Mouse (Mus musculus) spleen, adult 2 months (tissue): Measurements from ENCODE around the gene Xrcc6. TPM values are rescaled to one million over a fixed set of nuclear protein-coding genes. Genes with fewer than 3 reads are reported as not detected.

Experiments
- DNase-seq, 2 experiments: peaks; one replicate each; pipeline versions ENCODE4 v3.0.0 to v3.0.0-alpha.2; 2012 to 2021; ENCODE audit warnings: low spot score in 2 of 2, low read depth in 1 of 2
- H3K27ac ChIP-seq: fragments of 200-500 bp; 2 replicates; pipeline ENCODE4 v1.5.1; 2012; ENCODE audit warnings: low read length, inconsistent platforms; ENCODE audit not compliant: insufficient read depth
- H3K27me3 ChIP-seq: fragments of 200-500 bp; 2 replicates; pipeline ENCODE4 v1.6.1; 2012; ENCODE audit warnings: mild to moderate bottlenecking, moderate library complexity, low read length, inconsistent platforms; ENCODE audit not compliant: control insufficient read depth, insufficient read depth
- H3K36me3 ChIP-seq: fragments of 200-500 bp; 2 replicates; pipeline ENCODE4 v1.6.1; 2012; ENCODE audit warnings: mild to moderate bottlenecking, low read length, inconsistent platforms; ENCODE audit not compliant: control insufficient read depth, insufficient read depth
- H3K4me1 ChIP-seq: fragments of 200-500 bp; 2 replicates; pipeline ENCODE4 v1.6.1; 2011; ENCODE audit warnings: inconsistent platforms; ENCODE audit not compliant: control insufficient read depth, insufficient read depth, insufficient read length
- H3K4me3 ChIP-seq: fragments of 200-500 bp; 2 replicates; pipeline ENCODE4 v1.5.1; 2011; ENCODE audit warnings: mild to moderate bottlenecking, inconsistent platforms; ENCODE audit not compliant: insufficient read depth, insufficient read length; ENCODE audit errors: extremely low read depth
- CTCF ChIP-seq: fragments of 200-500 bp; IDR thresholded peaks from 2 replicates; pipeline ENCODE4 v1.5.1; 2011; ENCODE audit warnings: mild to moderate bottlenecking, inconsistent platforms; ENCODE audit not compliant: insufficient read depth, insufficient read length, insufficient replicate concordance; ENCODE audit errors: extremely low read depth
- POLR2A ChIP-seq: fragments of 200-500 bp; IDR thresholded peaks from 2 replicates; pipeline ENCODE4 v1.6.1; 2011; ENCODE audit warnings: low read depth, low read length, inconsistent platforms
- WGBS: fragments of 180-500 bp; shearing (Covaris S2); methylation state at CpG from one replicate; pipeline ENCODE4 v1.1.7; 2018; 5-methylcytosine and 5-hydroxymethylcytosine counted together
- polyA plus RNA-seq: library from polyadenylated mRNA; depleted of rRNA; stranded (reverse); fragments of >200 nt; gene quantifications from 2 replicates; pipeline ENCODE4 v1.2.3, GENCODE M21; 2012

Xrcc6 gene
- polyA plus RNA-seq, 1 experiment = 11.8 TPM

DNA sequence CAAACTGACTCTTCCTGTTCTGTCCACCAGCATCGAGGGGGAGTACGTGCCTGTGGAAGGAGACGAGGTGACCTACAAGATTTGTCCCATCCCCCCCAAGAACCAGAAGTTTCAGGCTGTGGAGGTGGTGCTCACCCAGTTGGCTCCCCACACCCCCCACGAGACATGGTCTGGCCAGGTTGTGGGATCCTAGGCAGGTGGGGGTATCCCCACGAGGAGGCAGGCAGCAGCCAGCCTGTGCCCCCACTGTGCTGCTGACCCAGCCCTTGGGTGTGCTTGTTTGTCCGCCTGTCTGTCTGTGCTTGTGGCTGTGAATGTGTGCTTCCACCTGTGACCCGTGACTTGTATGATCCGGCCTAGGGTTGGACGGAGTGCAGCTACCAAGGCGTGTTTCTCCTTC, 38.6 kb upstream of the Xrcc6 start:
- no peak for DNase-seq
- peaks cover 2% of the 10 kb centered on the region; the same call in 1 of the 2 replicates for H3K36me3 ChIP-seq
- no peaks in the 10 kb centered on the region for H3K27me3 ChIP-seq
- no peak overlapping the region for H3K4me3 ChIP-seq
- WGBS = 71% methylated on average over 10 of the region's 10 CpGs
- no peak for TF ChIP-seq POLR2A
- TF ChIP-seq CTCF = no peak
- H3K4me1 ChIP-seq = no peaks in the 10 kb centered on the region
- H3K27ac ChIP-seq = no peak overlapping the region

- 90% methylated on average over 11 of the region's 11 CpGs for WGBS
- DNase-seq = no peak
- Histone ChIP-seq H3K4me1 (no peaks in the 10 kb centered on the region), H3K27me3 (no peaks in the 10 kb centered on the region), H3K36me3 (peaks cover 2% of the 10 kb centered on the region; the same call in 1 of the 2 replicates), H3K27ac (no peak overlapping the region), H3K4me3 (no peak overlapping the region)
- no peak for TF ChIP-seq CTCF
- TF ChIP-seq POLR2A = no peak
Measured at GRCm38 (mm10) chr15:81949476-81950131, 38.0 kb upstream of the Xrcc6 start.

DNA sequence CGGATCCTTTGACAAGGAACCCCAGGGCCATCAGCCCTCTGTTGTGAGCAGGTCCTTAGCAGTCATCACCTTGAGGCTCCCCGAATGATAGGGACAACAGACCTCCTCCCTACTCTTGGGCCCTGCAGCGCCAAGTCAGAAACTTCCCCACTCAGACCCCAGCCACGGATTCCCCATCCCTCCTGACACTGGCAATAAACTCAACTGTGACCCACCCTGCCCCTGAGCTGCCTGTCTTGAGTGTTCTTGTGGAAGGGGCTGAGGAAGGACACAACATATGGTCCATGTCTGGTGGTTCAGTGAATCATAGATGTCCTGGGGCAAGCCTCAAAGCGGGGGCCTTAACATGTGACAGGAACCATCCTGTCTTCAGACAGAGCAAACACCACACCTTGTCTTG, 36.9 kb upstream of the Xrcc6 start:
- TF ChIP-seq POLR2A (no peak), CTCF (no peak)
- no peaks in the 10 kb centered on the region for H3K4me1 ChIP-seq
- H3K4me3 ChIP-seq = no peak overlapping the region
- no peaks in the 10 kb centered on the region for H3K27me3 ChIP-seq
- no peak overlapping the region for H3K27ac ChIP-seq
- peaks cover 7% of the 10 kb centered on the region; the same call in 1 of the 2 replicates for H3K36me3 ChIP-seq
- DNase-seq = no peak
- 91% methylated on average over 5 of the region's 5 CpGs for WGBS

DNA sequence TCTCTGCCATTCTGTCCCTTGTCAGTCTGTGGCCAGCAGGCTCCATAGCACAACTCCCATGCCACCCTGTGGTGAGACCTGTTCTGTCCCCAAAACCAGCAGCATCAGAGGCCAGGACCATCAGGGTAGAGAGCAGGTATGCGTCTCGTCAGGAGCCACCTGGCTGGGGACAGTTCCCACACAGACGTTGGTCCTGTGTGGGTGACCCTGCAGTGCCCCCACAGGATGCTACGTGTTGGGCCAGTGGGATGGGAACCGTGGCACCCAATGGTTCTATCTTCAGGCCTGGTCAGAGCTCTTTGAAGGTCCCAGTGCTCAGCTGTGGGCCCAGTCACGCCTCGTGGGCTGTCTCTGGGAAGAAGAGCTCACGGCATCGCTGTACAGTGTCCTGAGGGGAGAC, 36.5 kb upstream of the Xrcc6 start:
- H3K4me3 ChIP-seq = no peak overlapping the region
- no peak overlapping the region for H3K27ac ChIP-seq
- no peak for DNase-seq
- WGBS = 90% methylated on average over 9 of the region's 9 CpGs
- no peak for TF ChIP-seq CTCF
- no peak for TF ChIP-seq POLR2A
- peaks cover 7% of the 10 kb centered on the region; the same call in 1 of the 2 replicates for H3K36me3 ChIP-seq
- no peaks in the 10 kb centered on the region for H3K4me1 ChIP-seq
- H3K27me3 ChIP-seq = no peaks in the 10 kb centered on the region

- no peak overlapping the region for H3K27ac ChIP-seq
- H3K4me3 ChIP-seq = no peak overlapping the region
- no peaks in the 10 kb centered on the region for H3K4me1 ChIP-seq
- TF ChIP-seq CTCF (no peak), POLR2A (no peak)
- 87% methylated on average over 4 of the region's 4 CpGs for WGBS
- no peaks in the 10 kb centered on the region for H3K27me3 ChIP-seq
- H3K36me3 ChIP-seq = peaks cover 7% of the 10 kb centered on the region; the same call in 1 of the 2 replicates
- DNase-seq = no peak
Measured at GRCm38 (mm10) chr15:81952310-81952709, 35.3 kb upstream of the Xrcc6 start.

DNA sequence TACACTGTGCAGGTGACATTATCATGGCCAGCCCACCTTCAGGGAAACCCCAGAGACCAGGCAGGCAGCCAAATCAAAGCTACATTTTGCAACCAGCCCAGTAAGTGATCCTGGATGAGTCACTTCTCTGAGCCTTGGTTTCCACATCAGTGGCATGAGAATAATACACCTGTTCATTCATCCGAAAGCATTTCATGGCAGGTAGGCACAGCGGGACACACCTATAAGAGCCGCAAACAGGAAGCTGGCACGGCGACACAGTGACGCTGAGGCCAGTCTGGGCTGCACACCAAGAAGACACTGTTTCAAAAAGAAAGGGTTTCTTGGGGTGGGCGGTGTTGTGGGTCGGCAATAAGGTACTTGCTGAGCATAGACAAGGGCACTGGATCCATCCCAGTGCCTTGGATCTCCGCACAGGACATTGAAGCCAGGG, 33.5 kb upstream of the Xrcc6 start:
- WGBS = 96% methylated on average over 9 of the region's 9 CpGs
- DNase-seq = no peak
- Histone ChIP-seq H3K27me3 (no peaks in the 10 kb centered on the region), H3K4me3 (no peak overlapping the region), H3K4me1 (no peaks in the 10 kb centered on the region), H3K36me3 (peaks cover 7% of the 10 kb centered on the region; the same call in 1 of the 2 replicates), H3K27ac (no peak overlapping the region)
- no peak for TF ChIP-seq CTCF
- TF ChIP-seq POLR2A = no peak

DNA sequence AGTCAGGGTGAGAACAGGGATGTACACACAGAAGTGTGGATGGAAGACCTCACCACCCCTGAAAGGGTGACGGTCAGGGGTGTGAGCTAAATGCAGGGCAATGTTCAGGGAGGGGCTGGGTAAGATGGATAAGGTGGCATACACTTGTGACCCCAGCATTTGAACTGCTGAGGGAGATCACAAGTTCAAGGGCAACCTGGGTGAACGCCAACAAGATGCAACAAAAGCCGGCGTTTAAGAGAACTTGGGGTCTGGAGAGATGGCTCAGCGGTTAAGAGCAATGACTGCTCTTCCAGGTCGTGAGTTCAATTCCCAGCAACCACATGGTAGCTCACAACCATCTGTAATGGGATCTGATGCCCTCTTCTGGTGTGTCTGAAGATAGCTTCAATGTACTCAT, 32.9 kb upstream of the Xrcc6 start:
- TF ChIP-seq POLR2A (no peak), CTCF (no peak)
- Histone ChIP-seq H3K36me3 (peaks cover 7% of the 10 kb centered on the region; the same call in 1 of the 2 replicates), H3K4me1 (no peaks in the 10 kb centered on the region), H3K27ac (no peak overlapping the region), H3K27me3 (no peaks in the 10 kb centered on the region), H3K4me3 (no peak overlapping the region)
- no peak for DNase-seq
- 95% methylated on average over 6 of the region's 6 CpGs for WGBS
